Mouse (Mus musculus) hindbrain, embryonic 16.5 days (tissue): Measurements from ENCODE around the gene P2rx5. TPM values are rescaled to one million over a fixed set of nuclear protein-coding genes. Genes with fewer than 3 reads are reported as not detected.

Source experiments
- ATAC-seq: fragments of 200-750 bp; cut with Nextera tagmentation; 2 replicates; pipeline ENCODE4 v1.8.0; 2017; ENCODE audit warnings: moderate TSS enrichment, moderate library complexity
- H3K27ac ChIP-seq: fragments of 300-500 bp; sonication (generic); 2 replicates; pipeline ENCODE4 v1.5.1; 2014; ENCODE audit warnings: low read depth, mild to moderate bottlenecking, control low read depth, low read length, moderate library complexity
- H3K27me3 ChIP-seq: fragments of 300-500 bp; sonication (generic); replicated peaks from 2 replicates; pipeline ENCODE4 v1.6.1; 2014; ENCODE audit warnings: low read length; ENCODE audit not compliant: control insufficient read depth, insufficient read depth
- H3K36me3 ChIP-seq: fragments of 300-500 bp; sonication (generic); 2 replicates; pipeline ENCODE4 v1.6.1; 2014; ENCODE audit warnings: mild to moderate bottlenecking, low read length, moderate library complexity, mixed read lengths; ENCODE audit not compliant: control insufficient read depth, insufficient read depth
- H3K4me1 ChIP-seq: fragments of 300-500 bp; sonication (generic); 2 replicates; pipeline ENCODE4 v1.6.1; 2014; ENCODE audit warnings: low read depth, low read length; ENCODE audit not compliant: control insufficient read depth, insufficient read depth
- H3K4me2 ChIP-seq: fragments of 300-500 bp; sonication (generic); 2 replicates; pipeline ENCODE4 v1.6.1; 2014; ENCODE audit warnings: mild to moderate bottlenecking, low read length, control low read depth, moderate library complexity
- H3K4me3 ChIP-seq: fragments of 300-500 bp; sonication (generic); 2 replicates; pipeline ENCODE4 v1.5.1; 2014; ENCODE audit warnings: mild to moderate bottlenecking, low read length, control low read depth, moderate library complexity
- H3K9ac ChIP-seq: fragments of 300-500 bp; sonication (generic); 2 replicates; pipeline ENCODE4 v1.6.1; 2014; ENCODE audit warnings: low read depth, mild to moderate bottlenecking, control low read depth, low read length, moderate library complexity
- H3K9me3 ChIP-seq: fragments of 300-500 bp; sonication (generic); 2 replicates; pipeline ENCODE4 v1.6.1; 2014; ENCODE audit warnings: mild to moderate bottlenecking, low read length, moderate library complexity; ENCODE audit not compliant: control insufficient read depth
- WGBS: fragments of 180-500 bp; shearing (Covaris S2); extraction: QIAGEN DNeasy Blood & Tissue Kit; methylation state at CpG from one replicate; pipeline ENCODE4 v1.1.7; 2014; 5-methylcytosine and 5-hydroxymethylcytosine counted together
- polyA plus RNA-seq: library from polyadenylated mRNA; unstranded; fragments of >200 nt; fragmentation: Nextera tagmentation; extraction: Ambion mirVana; gene quantifications from 2 replicates; pipeline ENCODE4 v1.2.1, GENCODE M21; 2015

P2rx5 gene
- polyA plus RNA-seq, 1 experiment from 2014 or later = 0.39 TPM

DNA sequence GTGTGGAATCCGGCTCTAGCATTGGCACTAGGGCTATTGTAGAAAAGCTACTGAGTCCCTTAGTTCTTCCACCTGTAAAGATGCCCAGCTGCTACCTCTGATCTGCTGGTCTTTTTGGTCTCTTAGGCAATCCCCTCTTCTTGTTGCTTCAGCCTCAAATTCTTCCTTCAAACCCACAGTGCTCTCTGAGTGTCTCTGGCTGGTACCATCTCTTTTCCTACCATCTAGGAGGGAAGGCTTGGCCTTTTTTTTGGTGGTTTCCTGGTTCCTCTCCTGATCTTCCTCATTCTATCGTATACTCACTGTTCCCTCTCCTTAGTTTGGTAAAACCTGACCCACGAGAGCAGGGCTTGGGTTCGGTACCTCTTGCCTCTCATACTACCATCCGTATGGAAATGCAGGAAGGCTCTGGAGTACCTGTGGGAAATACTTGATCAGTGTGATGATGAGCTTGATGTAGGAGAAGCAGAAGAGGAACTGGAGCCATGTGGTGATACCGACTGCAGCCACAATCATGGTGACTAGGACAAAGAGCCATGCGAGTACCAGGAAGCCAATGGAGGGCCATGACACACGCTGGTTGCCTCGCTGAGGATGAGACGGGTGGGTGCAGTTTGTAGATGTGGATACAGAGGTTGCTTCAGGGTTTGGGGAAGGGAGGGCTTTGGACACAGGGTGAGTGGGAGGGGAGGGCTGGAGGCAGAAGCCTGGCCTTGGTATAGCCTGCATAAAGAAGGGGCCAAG is 25.8 kb downstream of the P2rx5 start:
- Histone ChIP-seq H3K9me3 (no peaks in the 10 kb centered on the region), H3K9ac (no peak overlapping the region), H3K27ac (no peak overlapping the region), H3K27me3 (no peaks in the 10 kb centered on the region), H3K4me3 (no peak overlapping the region), H3K36me3 (peaks cover 14% of the 10 kb centered on the region; the same call in 1 of the 2 replicates), H3K4me1 (no peaks in the 10 kb centered on the region), H3K4me2 (no peak overlapping the region)
- ATAC-seq = no peak
- 93% methylated on average over 10 of the region's 10 CpGs for whole genome bisulfite sequencing

DNA sequence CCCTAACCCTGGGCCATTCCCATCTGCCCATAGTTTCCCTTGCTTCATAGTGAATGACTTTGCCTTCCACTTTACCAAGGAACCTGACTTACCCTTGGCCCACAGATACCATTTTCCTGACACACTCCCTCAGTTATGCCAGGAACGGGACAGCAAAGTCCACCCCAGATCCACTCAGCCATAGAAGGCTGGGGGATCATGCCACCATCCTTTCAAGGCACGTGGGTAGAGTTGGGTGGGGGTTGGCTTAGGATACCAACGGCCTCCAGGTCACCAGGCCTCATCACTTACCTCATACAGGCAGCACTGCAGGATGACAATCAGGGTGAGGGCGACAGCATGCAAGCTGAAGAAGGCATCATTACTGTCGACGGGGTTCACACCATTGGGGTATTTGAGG is 27.0 kb downstream of the P2rx5 start:
- H3K27ac ChIP-seq = no peak overlapping the region
- no peaks in the 10 kb centered on the region for H3K4me1 ChIP-seq
- 95% methylated on average over 6 of the region's 6 CpGs for WGBS
- no peaks in the 10 kb centered on the region for H3K9me3 ChIP-seq
- H3K36me3 ChIP-seq = peaks cover 18% of the 10 kb centered on the region; the same call in 1 of the 2 replicates
- H3K27me3 ChIP-seq = no peaks in the 10 kb centered on the region
- H3K4me3 ChIP-seq = no peak overlapping the region
- ATAC-seq = no peak
- H3K4me2 ChIP-seq = no peak overlapping the region
- H3K9ac ChIP-seq = no peak overlapping the region

DNA sequence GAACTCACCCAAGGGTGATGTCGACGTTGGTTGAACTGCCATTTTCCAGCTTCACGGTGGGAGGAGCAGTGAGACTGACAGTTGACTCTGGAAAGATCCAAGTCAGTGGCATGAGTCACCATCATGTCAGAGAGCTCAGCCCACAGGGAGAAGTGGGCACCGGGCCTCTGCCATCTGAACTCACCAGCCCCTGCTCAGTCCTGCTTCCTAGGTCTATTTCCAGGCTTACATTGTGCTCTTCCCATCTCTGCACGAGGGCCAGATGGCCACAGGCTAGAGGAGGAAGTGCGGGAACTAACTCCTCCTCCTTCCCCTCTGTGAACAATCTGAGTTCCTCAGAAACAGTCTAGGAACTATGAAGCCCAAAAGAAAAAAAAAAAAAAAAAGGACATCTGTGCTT is 32.8 kb downstream of the P2rx5 start:
- peaks cover 4% of the 10 kb centered on the region for H3K4me1 ChIP-seq
- WGBS = 80% methylated on average over 6 of the region's 6 CpGs
- no peak overlapping the region for H3K4me3 ChIP-seq
- no peak overlapping the region for H3K4me2 ChIP-seq
- no peak overlapping the region for H3K27ac ChIP-seq
- H3K9me3 ChIP-seq = no peaks in the 10 kb centered on the region
- no peak overlapping the region for H3K9ac ChIP-seq
- H3K27me3 ChIP-seq = no peaks in the 10 kb centered on the region
- peaks cover 13% of the 10 kb centered on the region; the same call in 1 of the 2 replicates for H3K36me3 ChIP-seq
- no peak for ATAC-seq

GRCm38 (mm10) chr11:73194444-73194843 is 34.2 kb downstream of the P2rx5 start:
- no peak overlapping the region for H3K9ac ChIP-seq
- H3K4me1 ChIP-seq = peaks cover 7% of the 10 kb centered on the region
- 0 out of 2 replicates have a peak, but pooled peaks cover 10% of the 10 kb centered on the region for H3K36me3 ChIP-seq
- no peak overlapping the region for H3K4me2 ChIP-seq
- no peaks in the 10 kb centered on the region for H3K27me3 ChIP-seq
- WGBS = 81% methylated on average over 2 of the region's 2 CpGs
- no peak overlapping the region for H3K4me3 ChIP-seq
- ATAC-seq = no peak
- no peak overlapping the region for H3K27ac ChIP-seq
- H3K9me3 ChIP-seq = no peaks in the 10 kb centered on the region

DNA sequence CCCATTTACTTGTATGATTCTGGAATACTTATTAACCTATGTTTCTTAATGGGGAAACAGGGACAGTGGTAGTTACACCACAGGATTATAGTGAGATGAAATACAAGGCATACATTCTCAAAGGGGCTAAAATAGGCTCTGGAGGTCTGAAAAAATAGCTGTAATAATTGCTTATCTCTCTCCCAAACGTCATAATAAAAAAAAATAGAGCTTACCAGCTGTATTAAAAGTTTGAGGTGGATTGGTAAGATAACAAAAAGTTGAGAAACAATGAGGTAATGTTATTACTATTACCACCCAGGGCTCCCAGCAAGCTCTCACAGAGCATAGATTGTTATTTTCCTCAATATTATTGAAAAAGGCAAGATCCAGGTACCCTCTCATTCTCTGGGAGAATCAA is 38.0 kb downstream of the P2rx5 start:
- no peaks in the 10 kb centered on the region for H3K27me3 ChIP-seq
- no peaks in the 10 kb centered on the region for H3K9me3 ChIP-seq
- H3K36me3 ChIP-seq = no peaks in the 10 kb centered on the region
- no peak overlapping the region; the same call in 1 of the 2 replicates for H3K27ac ChIP-seq
- H3K4me3 ChIP-seq = peak overlapping the region; percentile 64
- 2% methylated on average over 1 of the region's 1 CpGs for WGBS
- ATAC-seq = no peak
- H3K4me2 ChIP-seq = peak overlapping the region; percentile 89
- H3K9ac ChIP-seq = peak overlapping the region; percentile 78
- H3K4me1 ChIP-seq = peaks cover 13% of the 10 kb centered on the region

DNA sequence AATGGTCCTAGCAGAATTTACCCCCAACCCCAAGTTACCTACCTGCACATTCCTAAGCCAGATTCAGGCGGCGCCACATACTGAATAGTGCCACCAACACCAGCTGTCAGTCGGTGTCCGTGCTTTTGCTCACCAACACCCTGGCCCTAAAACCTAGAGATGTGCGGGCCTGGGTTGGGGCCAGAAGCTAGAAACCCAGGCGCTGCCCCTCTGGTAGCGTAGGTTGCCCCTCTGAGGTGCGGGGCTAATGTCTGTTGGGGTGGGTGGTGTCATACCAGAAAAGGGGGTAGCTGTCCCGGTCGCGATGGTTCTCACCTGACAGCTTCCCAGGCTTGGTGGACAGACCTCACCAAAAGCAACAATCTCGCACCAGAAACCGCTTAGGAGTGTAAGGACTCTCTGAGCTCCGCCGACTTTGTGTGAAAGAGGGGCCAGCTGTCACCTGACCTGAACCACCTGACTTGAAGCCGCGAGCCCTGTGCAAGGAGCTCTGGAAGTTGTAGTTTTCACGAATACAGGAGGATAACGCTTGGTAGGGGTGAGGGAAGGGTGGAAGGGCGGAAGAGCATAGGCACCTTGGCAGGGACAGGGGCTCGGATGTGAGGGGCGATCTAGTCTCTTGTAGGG is 38.5 kb downstream of the P2rx5 start, which contains the start of gene Ctns:
TSS of gene Ctns (minus strand) at position 440 of the 627 bp plus-strand sequence.
- H3K4me3 ChIP-seq = peak within 1 kb of the TSS; percentile 64
- H3K4me1 ChIP-seq = peaks cover 13% of the 10 kb centered on the region
- peak within 1 kb of the TSS; percentile 67 for H3K27ac ChIP-seq
- H3K9ac ChIP-seq = peak within 1 kb of the TSS; percentile 78
- H3K4me2 ChIP-seq = peak within 1 kb of the TSS; percentile 89
- H3K27me3 ChIP-seq = no peaks in the 10 kb centered on the region
- H3K36me3 ChIP-seq = no peaks in the 10 kb centered on the region
- H3K9me3 ChIP-seq = no peaks in the 10 kb centered on the region
- WGBS = 1% methylated on average over 22 of the region's 22 CpGs
- peak; percentile 98 for ATAC-seq

- ATAC-seq = peak; percentile 98
- Histone ChIP-seq H3K27ac (peak within 1 kb of the TSS; percentile 67), H3K9me3 (no peaks in the 10 kb centered on the region), H3K36me3 (no peaks in the 10 kb centered on the region), H3K4me2 (peak within 1 kb of the TSS; percentile 89), H3K27me3 (no peaks in the 10 kb centered on the region), H3K4me3 (peak within 1 kb of the TSS; percentile 64), H3K4me1 (peaks cover 13% of the 10 kb centered on the region), H3K9ac (peak within 1 kb of the TSS; percentile 78)
- WGBS = 0% methylated on average over 32 of the region's 32 CpGs
These were observed 39.0 kb downstream of the P2rx5 start, which contains the start of gene Shpk for GRCm38 (mm10) chr11:73199230-73199712. Gene Shpk (plus strand): TSS chr11:73199460.

DNA sequence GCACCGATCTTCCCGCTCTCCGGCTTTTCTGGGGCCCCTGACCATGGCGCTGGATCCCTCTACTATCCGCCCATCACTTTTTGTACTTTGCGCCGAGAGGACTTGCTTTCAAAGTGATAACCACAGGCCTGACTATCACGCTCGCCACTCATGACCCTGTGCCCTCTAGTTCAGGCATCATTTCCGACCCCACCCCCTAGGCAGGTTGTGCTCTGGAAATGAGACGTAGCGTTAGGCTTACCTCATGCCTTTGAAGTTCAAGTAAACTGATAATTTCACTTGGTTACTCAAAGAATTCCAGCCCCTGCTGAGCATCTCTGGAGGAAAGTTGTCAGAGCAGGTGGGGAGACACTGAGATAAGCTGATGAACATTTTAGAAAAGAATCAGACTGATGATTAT is 39.7 kb downstream of the P2rx5 start:
- no peak; the same call in 1 of the 2 replicates for ATAC-seq

DNA sequence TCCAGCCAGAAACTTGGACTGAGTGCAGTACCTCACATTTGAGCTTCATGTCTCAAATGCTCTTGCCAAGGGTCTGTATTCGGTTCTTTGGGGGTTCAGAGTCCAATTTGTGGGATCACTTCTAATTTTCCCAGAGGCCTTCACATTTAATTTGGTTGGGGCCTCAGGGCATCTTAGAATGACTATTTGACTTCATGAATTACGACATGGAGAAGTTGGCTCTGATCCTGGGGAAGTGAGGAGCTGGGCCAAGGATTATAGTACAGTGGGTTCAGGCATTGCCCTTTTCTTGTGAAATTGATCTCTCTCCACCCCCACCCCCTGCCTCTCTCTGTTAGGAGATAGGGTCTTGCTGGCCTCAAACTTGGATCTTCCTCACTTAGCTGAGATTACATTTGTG is 40.8 kb downstream of the P2rx5 start:
- no peak overlapping the region for H3K4me2 ChIP-seq
- WGBS = 59% methylated on average over 2 of the region's 2 CpGs
- H3K27ac ChIP-seq = no peak overlapping the region

More for the DNA sequence above, 39.7 kb downstream of the P2rx5 start:
- Histone ChIP-seq H3K4me1 (peaks cover 13% of the 10 kb centered on the region), H3K27ac (no peak overlapping the region), H3K4me2 (peak overlapping the region; percentile 89), H3K4me3 (peak overlapping the region; percentile 64), H3K9me3 (no peaks in the 10 kb centered on the region), H3K36me3 (no peaks in the 10 kb centered on the region), H3K27me3 (no peaks in the 10 kb centered on the region), H3K9ac (peak overlapping the region; percentile 78)
- WGBS = 6% methylated on average over 12 of the region's 12 CpGs

More for the DNA sequence above, 40.8 kb downstream of the P2rx5 start:
- no peaks in the 10 kb centered on the region for H3K9me3 ChIP-seq
- H3K4me1 ChIP-seq = peaks cover 13% of the 10 kb centered on the region
- no peaks in the 10 kb centered on the region for H3K27me3 ChIP-seq
- H3K36me3 ChIP-seq = no peaks in the 10 kb centered on the region
- no peak overlapping the region for H3K9ac ChIP-seq
- H3K4me3 ChIP-seq = no peak overlapping the region
- no peak for ATAC-seq
